Mouse (Mus musculus) testis, adult 2 months (tissue): ENCODE measurements around the gene Rbm34.

Experiments
- CTCF ChIP-seq: fragments of 200-500 bp; IDR thresholded peaks from 2 replicates; pipeline ENCODE4 v1.5.1; 2012; ENCODE audit warnings: low read depth, mild to moderate bottlenecking, inconsistent platforms, low read length, moderate library complexity; ENCODE audit not compliant: control insufficient read depth, insufficient read depth, insufficient replicate concordance
- POLR2A ChIP-seq: fragments of 200-500 bp; IDR thresholded peaks from 2 replicates; pipeline ENCODE4 v1.6.1; 2012; ENCODE audit warnings: low read depth, mild to moderate bottlenecking, inconsistent platforms, low read length, moderate library complexity; ENCODE audit not compliant: control insufficient read depth

DNA sequence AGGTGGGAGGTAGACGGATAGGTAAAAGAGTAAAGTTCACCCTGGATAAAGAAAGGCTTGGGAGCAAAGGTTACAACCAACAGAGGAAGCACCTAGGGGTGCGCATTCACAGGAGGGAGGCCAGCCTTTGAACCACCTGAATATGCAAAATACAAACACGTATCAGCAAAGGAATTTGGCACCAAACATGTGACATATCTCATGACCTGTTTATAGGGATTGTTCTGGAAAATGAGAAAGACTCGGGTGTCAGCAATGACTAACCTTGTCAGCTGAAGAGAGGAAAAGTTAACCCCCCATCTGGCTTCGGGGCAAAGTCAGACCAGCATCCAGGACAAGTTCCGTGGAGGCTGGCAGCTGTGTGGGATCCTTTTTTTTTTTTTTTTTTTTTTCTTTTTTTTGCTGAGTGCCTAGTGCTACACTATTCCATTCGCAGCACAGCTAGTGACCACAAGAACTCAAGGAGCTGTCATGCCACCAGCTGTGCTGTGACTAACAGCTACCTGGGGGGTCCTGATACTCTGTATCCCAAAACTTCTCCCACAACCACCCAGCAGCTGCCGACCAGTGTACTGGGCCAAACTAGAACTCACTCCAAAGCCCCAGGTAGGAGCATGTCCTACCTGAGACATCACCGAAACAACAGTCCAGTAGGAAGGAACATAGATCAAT is 67.5 kb downstream of the Rbm34 start:
- TF ChIP-seq CTCF: no peak
- no peak for TF ChIP-seq POLR2A
